Mouse (Mus musculus) ES-Bruce4 (cell line): ENCODE data around the gene Rassf1.

ENCODE experiments used
- CTCF ChIP-seq: IDR thresholded peaks from one replicate; pipeline ENCODE4 v1.8.1; 2011; ENCODE audit warnings: low read depth, low read length
- EP300 ChIP-seq: IDR thresholded peaks from 2 replicates; pipeline ENCODE4 v1.6.1; 2011; ENCODE audit warnings: low read depth, low read length; ENCODE audit not compliant: insufficient read depth

DNA sequence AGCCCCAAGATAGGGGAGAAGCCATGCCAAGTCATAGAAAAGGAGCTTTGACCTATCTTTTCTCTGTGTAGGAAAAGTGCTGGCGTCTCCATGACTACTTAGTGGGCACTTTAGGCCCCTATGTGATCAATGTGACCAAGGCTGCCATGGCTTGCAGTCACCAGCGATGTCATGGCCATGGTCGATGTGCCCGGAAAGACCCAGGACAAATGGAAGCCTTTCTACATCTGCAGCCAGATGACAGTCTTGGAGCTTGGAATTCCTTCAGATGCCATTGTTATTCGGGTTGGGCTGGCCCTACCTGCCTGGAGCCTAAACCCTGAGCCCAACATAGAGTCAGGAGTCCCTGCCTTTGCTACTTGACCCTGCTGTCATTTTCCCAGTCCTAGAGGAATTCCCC is 35.1 kb downstream of the Rassf1 start:
- TF ChIP-seq CTCF = no peak
- TF ChIP-seq EP300 = no peak
